In genomic region chr2:32968024-32968614, GRCm38 (mm10) we compare ENCODE assay signal across 8 mouse cellular contexts. TPM values are rescaled to one million over a fixed set of nuclear protein-coding genes. Genes with fewer than 3 reads are reported as not detected.
DNase-seq lines count a peak whose midpoint lies in the region; ATAC-seq and TF ChIP-seq lines count a peak whose summit lies in the region.

No protein-coding gene starts in this region.

- no peak overlapping the region for H3K4me3 ChIP-seq in kidney, postnatal 0 days (replicated peaks; ENCODE audit: low read depth, low read length)
- H3K4me3 ChIP-seq in embryonic facial prominence, embryonic 14.5 days (ENCODE audit: low read depth, low read length) = no peak overlapping the region
- peak overlapping the region; percentile 56 for H3K4me3 ChIP-seq in hindbrain, embryonic 15.5 days
- H3K4me3 ChIP-seq in myocyte = peak overlapping the region; percentile 80

- TF ChIP-seq POLR2A in myocyte (IDR thresholded peaks at IDR 0.05; ENCODE audit: insufficient read length, low read depth) = no peak

- no peaks in the 10 kb centered on the region for H3K9me3 ChIP-seq in kidney, postnatal 0 days (replicated peaks; ENCODE audit: low read length)
- H3K9me3 ChIP-seq in embryonic facial prominence, embryonic 14.5 days (ENCODE audit: control insufficient read depth, low read length) = no peaks in the 10 kb centered on the region
- no peaks in the 10 kb centered on the region for H3K9me3 ChIP-seq in hindbrain, embryonic 15.5 days

- WGBS in kidney, postnatal 0 days = 80% methylated on average over 9 of the region's 9 CpGs
- WGBS in embryonic facial prominence, embryonic 14.5 days = 90% methylated on average over 9 of the region's 9 CpGs
- 77% methylated on average over 9 of the region's 9 CpGs for WGBS in hindbrain, embryonic 15.5 days

- DNase-seq in kidney, postnatal 0 days (ENCODE audit: low spot score) = no peak
- DNase-seq in kidney, adult 8-10 months = no peak
- DNase-seq in embryonic facial prominence, embryonic 14.5 days (ENCODE audit: low spot score) = no peak
- DNase-seq in yolk sac, embryonic 10.5 days (ENCODE audit: low spot score) = no peak
- no peak for DNase-seq in kidney, postnatal 10 days

- no peak for TF ChIP-seq CTCF in kidney, postnatal 0 days (IDR thresholded peaks at IDR 0.05; ENCODE audit: low read depth)

- H3K4me2 ChIP-seq in kidney, postnatal 0 days (ENCODE audit: low read length) = peak overlapping the region; percentile 69
- H3K4me2 ChIP-seq in embryonic facial prominence, embryonic 14.5 days (ENCODE audit: low read depth, low read length) = peak overlapping the region; percentile 93
- peak overlapping the region; percentile 74 for H3K4me2 ChIP-seq in hindbrain, embryonic 15.5 days
- H3K4me2 ChIP-seq in myocyte (ENCODE audit: low read depth) = peak overlapping the region; percentile 95

- H3K79me2 ChIP-seq in myocyte (ENCODE audit: control insufficient read depth, insufficient read depth) = peaks cover 12% of the 10 kb centered on the region

- peaks cover 5% of the 10 kb centered on the region for H3K4me1 ChIP-seq in kidney, postnatal 0 days (replicated peaks; ENCODE audit: insufficient read depth, low read length)
- peaks cover 18% of the 10 kb centered on the region for H3K4me1 ChIP-seq in embryonic facial prominence, embryonic 14.5 days (ENCODE audit: control insufficient read depth, insufficient read depth, low read length)
- H3K4me1 ChIP-seq in hindbrain, embryonic 15.5 days (replicated peaks) = peaks cover 32% of the 10 kb centered on the region

- no peaks in the 10 kb centered on the region for H3K27me3 ChIP-seq in kidney, postnatal 0 days (ENCODE audit: insufficient read depth, low read length)
- H3K27me3 ChIP-seq in embryonic facial prominence, embryonic 14.5 days (replicated peaks; ENCODE audit: control insufficient read depth, insufficient read depth, low read length) = no peaks in the 10 kb centered on the region
- H3K27me3 ChIP-seq in hindbrain, embryonic 15.5 days = no peaks in the 10 kb centered on the region
- no peaks in the 10 kb centered on the region for H3K27me3 ChIP-seq in myocyte (ENCODE audit: control insufficient read depth, insufficient read depth, insufficient read length)

- ATAC-seq in kidney, postnatal 0 days (replicated peaks; ENCODE audit: low FRiP score, low read depth) = no peak
- ATAC-seq in embryonic facial prominence, embryonic 14.5 days (ENCODE audit: low read depth) = no peak
- no peak for ATAC-seq in hindbrain, embryonic 15.5 days (ENCODE audit: low FRiP score, low read depth)
- no peak for ATAC-seq in monocyte, adult 5-6 weeks (replicated peaks; ENCODE audit: insufficient number of reproducible peaks, low FRiP score, low TSS enrichment, poor library complexity, severe bottlenecking)

- peaks cover 18% of the 10 kb centered on the region; the same call in 1 of the 2 replicates for H3K36me3 ChIP-seq in kidney, postnatal 0 days (ENCODE audit: insufficient read depth, low read length)
- peaks cover 26% of the 10 kb centered on the region for H3K36me3 ChIP-seq in embryonic facial prominence, embryonic 14.5 days (ENCODE audit: control insufficient read depth, insufficient read depth, low read length)
- peaks cover 17% of the 10 kb centered on the region for H3K36me3 ChIP-seq in hindbrain, embryonic 15.5 days
- peaks cover 18% of the 10 kb centered on the region for H3K36me3 ChIP-seq in myocyte (ENCODE audit: control insufficient read depth, insufficient read depth)

- H3ac ChIP-seq in myocyte (ENCODE audit: control insufficient read depth, insufficient read length) = no peak overlapping the region

- H3K9ac ChIP-seq in kidney, postnatal 0 days (ENCODE audit: low read depth, low read length) = no peak overlapping the region
- peak overlapping the region; percentile 84; the same call in 1 of the 2 replicates for H3K9ac ChIP-seq in embryonic facial prominence, embryonic 14.5 days (ENCODE audit: low read depth, low read length)
- H3K9ac ChIP-seq in hindbrain, embryonic 15.5 days = peak overlapping the region; percentile 77

- H3K27ac ChIP-seq in kidney, postnatal 0 days = no peak overlapping the region
- 0 out of 2 replicates have a peak overlapping the region, but pooled peaks have one; percentile 98 for H3K27ac ChIP-seq in embryonic facial prominence, embryonic 14.5 days (replicated peaks; ENCODE audit: low read depth, low read length)
- H3K27ac ChIP-seq in hindbrain, embryonic 15.5 days (replicated peaks) = 0 out of 2 replicates have a peak overlapping the region, but pooled peaks have one; percentile 95

TF ChIP-seq in myocyte, 11 proteins besides CTCF, POLR2A, EP300 and RAD21:
- TF ChIP-seq SRF (IDR thresholded peaks at IDR 0.05; ENCODE audit: control insufficient read depth, insufficient read length, low read depth) (no peak), MYOG (IDR thresholded peaks at IDR 0.05; ENCODE audit: control insufficient read depth in 1 of 3, insufficient read depth in 1 of 3, insufficient read length in 2 of 3, low read depth in 2 of 3) (no peak), TCF12 (IDR thresholded peaks at IDR 0.05; ENCODE audit: insufficient read depth, poor library complexity, severe bottlenecking) (no peak), REST (IDR thresholded peaks at IDR 0.05; ENCODE audit: insufficient read depth, insufficient read length) (no peak), USF1 (IDR thresholded peaks at IDR 0.05; ENCODE audit: low read depth) (no peak), MAX (IDR thresholded peaks at IDR 0.05; ENCODE audit: low read depth) (no peak), TCF3 (IDR thresholded peaks at IDR 0.05; ENCODE audit: insufficient read length, low read depth) (no peak), MYOD1 (IDR thresholded peaks at IDR 0.05; ENCODE audit: control insufficient read depth in 1 of 3, insufficient read length in 2 of 3, low read depth in 2 of 3) (no peak), E2F4 (IDR thresholded peaks at IDR 0.05; ENCODE audit: insufficient read depth) (no peak), POLR2AphosphoS2 (IDR thresholded peaks at IDR 0.05; ENCODE audit: insufficient read length, low read depth) (no peak), CEBPB (IDR thresholded peaks at IDR 0.05; ENCODE audit: insufficient read depth, poor library complexity, severe bottlenecking) (no peak)

RNA-seq across cellular contexts. Expression of gene Lrsam1, which starts 6.7 kb away (rescaled TPM):
- polyA plus RNA-seq in kidney, postnatal 0 days (2015; fragmentation: Nextera tagmentation; extraction: Ambion mirVana) = 8.6 and 9.0 TPM in 2 replicates
- 9.2 and 10.9 TPM in 2 replicates for polyA plus RNA-seq in embryonic facial prominence, embryonic 14.5 days (2014; fragmentation: Nextera tagmentation; extraction: Ambion mirVana)
- polyA plus RNA-seq in hindbrain, embryonic 15.5 days (2015; fragmentation: Nextera tagmentation; extraction: Ambion mirVana) = 22.6 and 25.2 TPM in 2 replicates
- polyA plus RNA-seq in myocyte (2012; fragmentation: generic; extraction: Trizol) = 11.5 TPM
- 5.4 to 13.6 TPM (median 6.6 TPM) in 3 replicates for total RNA-seq in monocyte, adult 5-6 weeks (2017)

RNA-seq across cellular contexts. Expression of gene Rpl12, which starts 6.8 kb away (rescaled TPM):
- polyA plus RNA-seq in kidney, postnatal 0 days (2015; fragmentation: Nextera tagmentation; extraction: Ambion mirVana) = 173 and 195 TPM in 2 replicates
- polyA plus RNA-seq in embryonic facial prominence, embryonic 14.5 days (2014; fragmentation: Nextera tagmentation; extraction: Ambion mirVana) = 224 and 237 TPM in 2 replicates
- 94.0 and 104 TPM in 2 replicates for polyA plus RNA-seq in hindbrain, embryonic 15.5 days (2015; fragmentation: Nextera tagmentation; extraction: Ambion mirVana)
- polyA plus RNA-seq in myocyte (2012; fragmentation: generic; extraction: Trizol) = 2,628 TPM
- 941 to 1,144 TPM (median 1,080 TPM) in 3 replicates for total RNA-seq in monocyte, adult 5-6 weeks (2017)

RNA-seq across cellular contexts. Expression of gene Slc2a8, which starts 13.8 kb away (rescaled TPM):
- 36.8 and 37.1 TPM in 2 replicates for polyA plus RNA-seq in kidney, postnatal 0 days (2015; fragmentation: Nextera tagmentation; extraction: Ambion mirVana)
- polyA plus RNA-seq in embryonic facial prominence, embryonic 14.5 days (2014; fragmentation: Nextera tagmentation; extraction: Ambion mirVana) = 12.2 and 15.7 TPM in 2 replicates
- 19.8 and 24.5 TPM in 2 replicates for polyA plus RNA-seq in hindbrain, embryonic 15.5 days (2015; fragmentation: Nextera tagmentation; extraction: Ambion mirVana)
- polyA plus RNA-seq in myocyte (2012; fragmentation: generic; extraction: Trizol) = 13.5 TPM
- 1.1 to 4.2 TPM (median 1.4 TPM) in 3 replicates for total RNA-seq in monocyte, adult 5-6 weeks (2017)

Comparison
In these comparisons a context has a peak if more than half of its experiments do, and no peak if none do; other contexts are left out.
1. H3K4me3 ChIP-seq: peak in hindbrain, embryonic 15.5 days (single experiment) and myocyte (single experiment); none in kidney, postnatal 0 days (single experiment) and embryonic facial prominence, embryonic 14.5 days (single experiment).
2. RNA of gene Rpl12, which starts 6.8 kb away (polyA plus RNA-seq): 2,628 TPM in myocyte (single experiment); 224 to 237 TPM in embryonic facial prominence, embryonic 14.5 days, 173 to 195 TPM in kidney, postnatal 0 days and 94.0 to 104 TPM in hindbrain, embryonic 15.5 days; every median in the first group is over 10 times any median in the second.
3. Peak in every context shown above with its lines, with median percentiles within 50 percentile points of each other: H3K4me2 ChIP-seq.